Mouse (Mus musculus): ENCODE measurements around the gene Uqcr11. TPM values are rescaled to one million over a fixed set of nuclear protein-coding genes. Genes with fewer than 3 reads are reported as not detected.

The Uqcr11 gene
- 100 to 1,000 TPM; 373 to 394 TPM for total RNA-seq (2021)
- long read RNA-seq, experiment 1, transcript Uqcr11-201 (3 exons, 445 nt) = major isoform, 133 of 138 reads
- long read RNA-seq, experiment 1, partial matches to known transcripts = 1 of 138 reads
- long read RNA-seq, experiment 1, other reads (novel, unspliced or antisense) = 2 of 138 reads
- long read RNA-seq, experiment 2, transcript Uqcr11-201 (3 exons, 445 nt) = major isoform, 90 of 103 reads
- long read RNA-seq, experiment 2, partial matches to known transcripts = 12 of 103 reads
- long read RNA-seq, experiment 2, other reads (novel, unspliced or antisense) = 0 of 103 reads

DNA sequence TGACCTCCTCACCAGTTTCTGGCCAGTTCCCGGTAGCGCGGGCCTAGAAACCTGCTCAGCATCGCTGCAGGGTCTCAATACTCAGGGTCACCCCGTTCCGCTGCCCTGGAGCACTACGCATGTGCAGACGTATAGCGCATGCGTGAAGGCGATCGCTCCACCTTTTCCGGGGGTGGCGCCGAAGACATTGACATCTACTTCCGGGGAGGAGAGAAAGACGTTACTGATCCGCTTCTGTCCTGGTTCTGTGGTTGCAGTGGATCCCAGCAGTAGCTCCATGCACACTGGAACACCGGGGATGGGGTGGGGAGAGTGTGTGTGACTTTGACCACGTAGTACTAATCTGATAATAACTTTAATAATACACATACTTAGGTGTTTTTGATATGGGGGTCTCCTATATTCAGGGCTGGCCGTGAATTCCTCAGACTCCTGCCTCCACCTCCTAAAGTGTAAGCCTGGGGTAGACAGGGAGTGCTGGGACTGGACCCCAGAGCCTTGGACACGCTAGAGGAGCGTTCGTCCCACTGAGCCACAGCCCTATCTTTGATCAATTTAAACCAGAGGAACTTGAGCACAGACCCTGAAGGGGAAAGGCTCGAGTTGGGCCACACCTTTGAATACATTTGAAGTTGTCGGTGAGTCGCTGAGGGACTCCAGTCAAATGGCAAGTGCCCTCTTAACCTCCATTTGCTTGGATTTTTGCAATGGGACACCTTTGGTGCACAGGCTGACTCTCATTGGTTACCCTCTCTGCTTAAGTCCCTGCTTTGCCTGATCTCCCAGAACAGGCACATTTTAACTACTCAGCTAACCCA lies at the start of gene Uqcr11:
Gene Uqcr11 (minus strand): TSS at position 147 of the 818 bp plus-strand sequence.
- intact Hi-C loops (cut with DNase I) = loop anchor here (1.0 kb wide), 1 partner anchor 26 kb away; the partner anchor contains the start of gene Tcf3
- peak within 1 kb of the TSS; percentile 87 for H3K4me3 ChIP-seq
- no peak for TF ChIP-seq CTCF (IDR thresholded peaks at IDR 0.05)
- peak; percentile 91 for DNase-seq (ENCODE audit: extremely low spot score in 1 of 2, low spot score in 2 of 2)
- peak within 1 kb of the TSS; percentile 90 for H3K27ac ChIP-seq

GRCm38 (mm10) chr10:80455697-80456096 lies 49.1 kb upstream of the Uqcr11 start:
- Histone ChIP-seq H3K4me3 (no peak overlapping the region), H3K27ac (no peak overlapping the region)
- no peak for TF ChIP-seq CTCF (IDR thresholded peaks at IDR 0.05)
- no peak for DNase-seq (ENCODE audit: extremely low spot score in 1 of 2, low spot score in 2 of 2)
- intact Hi-C loops (cut with DNase I) = no loop called here

GRCm38 (mm10) chr10:80454781-80455180 lies 48.2 kb upstream of the Uqcr11 start:
- Histone ChIP-seq H3K4me3 (no peak overlapping the region), H3K27ac (no peak overlapping the region)
- intact Hi-C loops (cut with DNase I) = no loop called here
- TF ChIP-seq CTCF (IDR thresholded peaks at IDR 0.05) = no peak
- no peak for DNase-seq (ENCODE audit: extremely low spot score in 1 of 2, low spot score in 2 of 2)

DNA sequence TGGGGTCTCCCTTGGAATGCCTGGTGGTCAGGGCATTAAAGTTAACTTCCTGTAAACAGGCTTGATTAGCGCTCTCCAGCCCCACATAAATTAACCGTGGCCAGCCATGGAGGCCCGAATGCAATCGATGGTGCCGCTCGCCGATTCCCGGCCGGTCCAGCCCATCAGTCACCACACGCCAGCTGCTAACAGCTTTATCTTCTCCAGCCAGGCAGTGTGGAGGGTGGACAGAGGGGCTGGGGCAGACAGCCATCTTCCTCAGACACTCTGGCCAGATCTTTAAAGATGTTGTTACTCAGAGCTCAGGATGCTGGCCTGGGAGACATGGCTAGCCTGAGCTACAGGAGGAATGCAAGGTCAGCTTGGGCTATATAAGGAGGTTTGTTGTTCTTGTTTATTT lies 47.0 kb upstream of the Uqcr11 start:
- intact Hi-C loops (cut with DNase I) = no loop called here
- TF ChIP-seq CTCF (IDR thresholded peaks at IDR 0.05) = no peak
- DNase-seq (ENCODE audit: extremely low spot score in 1 of 2, low spot score in 2 of 2) = no peak

GRCm38 (mm10) chr10:80450599-80450998 lies 44.0 kb upstream of the Uqcr11 start:
- no peak overlapping the region for H3K4me3 ChIP-seq
- no peak for TF ChIP-seq CTCF (IDR thresholded peaks at IDR 0.05)
- no peak overlapping the region for H3K27ac ChIP-seq
- intact Hi-C loops (cut with DNase I) = no loop called here
- no peak for DNase-seq (ENCODE audit: extremely low spot score in 1 of 2, low spot score in 2 of 2)

More for the DNA sequence above, 47.0 kb upstream of the Uqcr11 start:
- Histone ChIP-seq H3K27ac (no peak overlapping the region), H3K4me3 (no peak overlapping the region)

DNA sequence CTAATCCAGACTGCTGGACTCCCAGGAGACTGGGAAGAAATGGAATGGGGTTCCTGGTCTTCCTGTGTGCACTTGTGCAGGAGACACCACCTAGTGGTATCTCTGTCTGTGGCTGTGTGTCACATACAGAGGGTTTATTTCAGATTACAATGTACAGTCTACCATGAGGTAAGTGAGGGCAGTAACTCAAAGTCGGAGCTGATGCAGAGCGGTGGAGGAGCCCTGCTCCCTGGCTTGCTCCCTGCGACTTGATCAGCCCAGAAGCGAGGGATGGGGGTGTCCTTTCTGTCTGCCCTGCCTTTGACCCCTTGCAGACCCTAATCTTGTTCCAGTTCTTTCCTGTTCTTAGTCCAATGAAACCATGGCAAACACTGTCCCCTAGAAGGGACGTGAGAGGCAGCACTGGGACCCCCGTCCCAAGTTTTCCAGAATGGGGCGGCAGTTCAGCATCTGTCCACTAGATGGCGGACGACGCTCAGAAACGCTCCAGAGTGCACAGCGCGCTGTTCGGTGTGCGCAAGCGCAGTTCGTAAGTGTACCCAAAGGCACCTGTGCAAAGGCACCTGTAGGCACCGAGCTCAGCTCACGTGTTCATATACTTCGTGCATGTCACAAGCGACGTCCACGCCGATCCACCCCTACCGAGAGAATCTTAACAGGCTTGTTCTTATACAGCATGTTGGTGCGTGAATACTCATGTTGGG lies 39.4 kb upstream of the Uqcr11 start:
- intact Hi-C loops (cut with DNase I) = loop anchor here (1.0 to 10.0 kb wide), 3 partner anchors 63 to 239 kb away; no protein-coding TSS in a partner anchor

GRCm38 (mm10) chr10:80445052-80445451 lies 38.4 kb upstream of the Uqcr11 start:
- no peak overlapping the region for H3K27ac ChIP-seq
- intact Hi-C loops (cut with DNase I) = loop anchor here (10.0 kb wide), 1 partner anchor 240 kb away; no protein-coding TSS in a partner anchor
- H3K4me3 ChIP-seq = no peak overlapping the region
- TF ChIP-seq CTCF (IDR thresholded peaks at IDR 0.05) = no peak
- no peak for DNase-seq (ENCODE audit: extremely low spot score in 1 of 2, low spot score in 2 of 2)

More for the DNA sequence above, 39.4 kb upstream of the Uqcr11 start:
- TF ChIP-seq CTCF (IDR thresholded peaks at IDR 0.05) = peak; percentile 97
- DNase-seq (ENCODE audit: extremely low spot score in 1 of 2, low spot score in 2 of 2) = peak; percentile 73 to 76
- H3K4me3 ChIP-seq = 0 out of 2 replicates have a peak overlapping the region, but pooled peaks have one; percentile 5
- H3K27ac ChIP-seq = no peak overlapping the region

DNA sequence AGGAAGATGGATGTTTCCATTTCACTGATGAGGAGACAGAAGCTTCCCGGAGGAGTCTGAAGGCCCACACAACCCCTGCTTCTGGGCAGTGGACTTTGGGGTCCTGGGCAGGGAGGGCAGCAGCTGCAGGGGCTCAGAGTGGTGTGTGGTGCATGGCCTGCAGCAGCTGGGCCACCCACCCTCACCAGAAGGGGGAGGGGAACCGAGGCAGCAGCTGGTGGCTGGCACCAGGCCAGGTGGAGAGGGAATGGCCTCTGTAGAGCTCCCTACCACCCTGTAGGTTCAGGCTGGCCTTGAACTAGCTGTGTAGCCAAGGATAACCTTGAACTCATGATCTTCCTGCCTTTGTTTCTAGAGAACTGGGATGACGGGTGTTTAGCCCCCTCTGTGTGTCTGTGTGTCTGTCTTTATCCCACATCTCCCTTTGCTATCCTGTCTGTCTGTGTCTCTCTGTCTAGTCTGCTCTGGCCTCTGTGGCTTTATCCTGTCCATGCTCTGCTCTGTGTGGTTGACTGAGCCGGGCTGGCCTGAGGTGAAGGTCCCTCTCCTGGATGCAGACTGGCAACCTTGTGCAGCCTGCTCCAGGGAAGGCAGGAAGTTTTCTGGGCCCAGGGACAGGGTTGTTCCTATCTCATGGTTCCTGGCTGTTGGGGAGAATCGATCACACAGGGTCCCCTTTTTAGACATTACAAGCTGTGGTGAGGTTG lies 37.9 kb upstream of the Uqcr11 start:
- intact Hi-C loops (cut with DNase I) = loop anchor here (10.0 kb wide), 1 partner anchor 240 kb away; no protein-coding TSS in a partner anchor
- TF ChIP-seq CTCF (IDR thresholded peaks at IDR 0.05) = no peak
- no peak for DNase-seq (ENCODE audit: extremely low spot score in 1 of 2, low spot score in 2 of 2)
- no peak overlapping the region for H3K4me3 ChIP-seq
- H3K27ac ChIP-seq = no peak overlapping the region

GRCm38 (mm10) chr10:80443575-80444278 lies 37.1 kb upstream of the Uqcr11 start:
- no peak for DNase-seq (ENCODE audit: extremely low spot score in 1 of 2, low spot score in 2 of 2)
- intact Hi-C loops (cut with DNase I) = loop anchor here (10.0 kb wide), 1 partner anchor 241 kb away; no protein-coding TSS in a partner anchor
- H3K27ac ChIP-seq = no peak overlapping the region
- no peak for TF ChIP-seq CTCF (IDR thresholded peaks at IDR 0.05)
- no peak overlapping the region for H3K4me3 ChIP-seq

DNA sequence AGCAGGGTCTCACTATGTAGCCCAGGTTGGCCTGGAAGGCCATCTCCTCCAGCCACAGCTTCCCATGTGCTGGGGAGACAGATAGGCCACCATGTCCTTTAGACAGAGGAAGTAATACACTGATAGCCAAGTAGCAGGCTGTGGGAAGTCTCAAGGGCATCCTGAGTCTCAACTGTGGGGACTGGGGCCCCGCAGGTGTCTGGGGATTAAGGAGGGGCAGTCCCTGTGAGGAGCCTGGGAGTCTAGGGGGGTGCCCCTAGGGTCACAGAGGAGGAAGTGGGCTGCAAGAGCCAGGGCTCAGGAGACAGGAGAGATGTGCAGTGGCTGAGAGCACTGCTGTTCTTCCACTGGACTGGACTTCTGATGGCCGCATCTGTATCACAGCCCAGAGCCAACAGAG lies 36.4 kb upstream of the Uqcr11 start:
- TF ChIP-seq CTCF (IDR thresholded peaks at IDR 0.05) = no peak
- H3K27ac ChIP-seq = no peak overlapping the region
- intact Hi-C loops (cut with DNase I) = loop anchor here (10.0 kb wide), 1 partner anchor 242 kb away; no protein-coding TSS in a partner anchor
- no peak overlapping the region for H3K4me3 ChIP-seq
- no peak for DNase-seq (ENCODE audit: extremely low spot score in 1 of 2, low spot score in 2 of 2)

All from left cerebral cortex, adult 2 months (tissue).